Mouse (Mus musculus): ENCODE data around the gene Foxe3.
"Not testable (repeated sequence)": the region's sequence is repeated elsewhere in the genome, so short reads cannot be mapped to it uniquely, and the experiment has no call there.

Foxe3 gene

GRCm38 (mm10) chr4:114925917-114926312 is at the start of gene Foxe3:
Gene Foxe3 (minus strand): TSS chr4:114926013.
- DNase-seq (ENCODE audit: low spot score in 2 of 2): no peak

- DNase-seq (ENCODE audit: low spot score in 2 of 2): no peak
These were observed 47.5 kb upstream of the Foxe3 start for GRCm38 (mm10) chr4:114973229-114973740.

GRCm38 (mm10) chr4:114970736-114971135 is 44.9 kb upstream of the Foxe3 start:
- no peak for DNase-seq (ENCODE audit: low spot score in 2 of 2)

- DNase-seq (ENCODE audit: low spot score in 2 of 2): not testable (repeated sequence)
These were observed 35.1 kb upstream of the Foxe3 start for GRCm38 (mm10) chr4:114960881-114961280.

- no peak for DNase-seq (ENCODE audit: low spot score in 2 of 2)
These were observed 33.7 kb upstream of the Foxe3 start for GRCm38 (mm10) chr4:114959533-114959932.

GRCm38 (mm10) chr4:114958786-114959185 is 33.0 kb upstream of the Foxe3 start:
- no peak for DNase-seq (ENCODE audit: low spot score in 2 of 2)

GRCm38 (mm10) chr4:114958231-114958630 is 32.4 kb upstream of the Foxe3 start:
- DNase-seq (ENCODE audit: low spot score in 2 of 2): no peak

- no peak for DNase-seq (ENCODE audit: low spot score in 2 of 2)
These were observed 31.6 kb upstream of the Foxe3 start for GRCm38 (mm10) chr4:114957403-114957802.

- DNase-seq (ENCODE audit: low spot score in 2 of 2): no peak
These were observed 27.4 kb upstream of the Foxe3 start for GRCm38 (mm10) chr4:114953172-114953571.

- no peak for DNase-seq (ENCODE audit: low spot score in 2 of 2)
These were observed 22.2 kb upstream of the Foxe3 start for GRCm38 (mm10) chr4:114947852-114948481.

- peak; percentile 87 to 88 for DNase-seq (ENCODE audit: low spot score in 2 of 2)
These were observed 21.6 kb upstream of the Foxe3 start for GRCm38 (mm10) chr4:114947395-114947794.

GRCm38 (mm10) chr4:114946416-114946815 is 20.6 kb upstream of the Foxe3 start:
- no peak for DNase-seq (ENCODE audit: low spot score in 2 of 2)

- DNase-seq (ENCODE audit: low spot score in 2 of 2): no peak
These were observed 19.2 kb upstream of the Foxe3 start for GRCm38 (mm10) chr4:114945021-114945420.

GRCm38 (mm10) chr4:114942583-114942982 is 16.8 kb upstream of the Foxe3 start:
- DNase-seq (ENCODE audit: low spot score in 2 of 2): no peak

- no peak for DNase-seq (ENCODE audit: low spot score in 2 of 2)
These were observed 16.3 kb upstream of the Foxe3 start for GRCm38 (mm10) chr4:114942112-114942511.

- no peak for DNase-seq (ENCODE audit: low spot score in 2 of 2)
These were observed 15.5 kb upstream of the Foxe3 start for GRCm38 (mm10) chr4:114941311-114941710.

GRCm38 (mm10) chr4:114938248-114938647 is 12.4 kb upstream of the Foxe3 start:
- no peak for DNase-seq (ENCODE audit: low spot score in 2 of 2)

- DNase-seq (ENCODE audit: low spot score in 2 of 2): no peak
These were observed 11.7 kb upstream of the Foxe3 start for GRCm38 (mm10) chr4:114937459-114938047.

GRCm38 (mm10) chr4:114934188-114934587 is 8.4 kb upstream of the Foxe3 start:
- DNase-seq (ENCODE audit: low spot score in 2 of 2): no peak

GRCm38 (mm10) chr4:114932747-114933146 is 6.9 kb upstream of the Foxe3 start:
- DNase-seq (ENCODE audit: low spot score in 2 of 2): no peak

GRCm38 (mm10) chr4:114929155-114929554 is 3.3 kb upstream of the Foxe3 start:
- DNase-seq (ENCODE audit: low spot score in 2 of 2): no peak

- no peak for DNase-seq (ENCODE audit: low spot score in 2 of 2)
These were observed 569 bp downstream of the Foxe3 start for GRCm38 (mm10) chr4:114924971-114925916.

Measured in frontal cortex, postnatal 25 days (tissue).